Mouse (Mus musculus): ENCODE measurements around the gene Ccnl2.
A peak's percentile ranks its signal among the peaks of the same experiment; 100 is the strongest.

Gene Ccnl2

DNA sequence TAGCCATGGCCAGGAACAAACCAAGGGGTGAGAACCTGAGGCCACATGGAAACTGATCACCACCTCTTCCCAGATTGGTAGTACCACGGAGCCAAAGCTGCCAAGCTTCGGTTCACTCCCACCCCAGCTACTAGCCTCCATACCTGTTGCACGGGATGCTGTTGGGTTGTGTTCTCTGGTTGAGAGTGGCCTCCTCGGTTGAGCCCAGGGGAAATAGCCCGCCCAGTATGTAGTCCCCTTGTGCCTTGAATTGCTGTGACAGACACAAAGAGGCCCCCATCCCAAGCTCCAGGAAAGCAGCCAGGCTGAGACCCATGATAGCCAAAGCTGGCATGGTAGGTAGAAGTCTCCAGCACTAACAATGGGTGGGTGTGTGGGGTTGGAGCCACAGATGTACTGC lies 50.7 kb downstream of the Ccnl2 start, which contains the start of gene Tas1r3:
Tas1r3 (minus strand) TSS at position 362 of the 400 bp plus-strand sequence.
- no peak for DNase-seq (ENCODE audit: low spot score in 2 of 2)

DNA sequence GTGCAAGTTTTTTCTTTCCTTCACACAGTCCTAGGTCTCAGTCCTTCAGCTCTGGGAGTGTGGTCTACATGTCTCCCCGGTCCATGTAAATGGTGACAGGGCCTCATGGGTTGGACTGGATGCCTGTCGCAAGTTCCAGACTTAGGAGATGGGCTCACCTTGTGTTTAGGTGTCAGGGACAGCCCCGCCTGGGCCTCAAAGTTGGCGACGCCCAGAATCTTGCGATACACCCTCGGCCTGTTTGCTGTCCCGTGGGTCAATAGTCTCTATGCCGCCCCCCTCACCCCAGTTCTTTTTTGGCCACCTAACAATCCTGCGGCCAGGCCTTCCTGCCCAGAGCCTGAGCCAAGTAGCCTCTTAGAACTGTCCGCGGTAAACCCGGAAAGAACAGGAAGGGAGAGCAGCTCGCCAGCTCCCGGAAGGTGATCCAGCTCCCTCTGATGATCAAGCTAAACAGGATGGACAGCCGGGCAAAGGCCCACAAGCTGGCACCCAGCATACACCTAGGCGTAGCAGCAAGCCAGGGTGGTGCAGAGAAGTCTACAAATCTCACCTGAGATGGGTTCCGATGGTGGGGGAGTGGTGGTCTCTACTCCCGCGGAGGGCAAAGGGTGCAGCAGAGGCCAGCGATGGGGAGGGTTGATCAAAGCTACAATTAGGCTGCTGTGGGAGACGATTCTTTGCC lies 56.5 kb downstream of the Ccnl2 start:
- DNase-seq (ENCODE audit: low spot score in 2 of 2), result no peak

GRCm38 (mm10) chr4:155869317-155870033 lies 57.2 kb downstream of the Ccnl2 start, which contains the start of the genes Cptp and Ints11:
TSS of gene Cptp (minus strand) at chr4:155869440.
TSS of gene Ints11 (plus strand) at chr4:155869546.
- DNase-seq (ENCODE audit: low spot score in 2 of 2), result peak; percentile 97 to 98

GRCm38 (mm10) chr4:155871404-155871803 lies 59.1 kb downstream of the Ccnl2 start:
- no peak for DNase-seq (ENCODE audit: low spot score in 2 of 2)

Data from heart, adult 9 months (tissue).